Mouse (Mus musculus) ES-Bruce4 (cell line): ENCODE results near the gene Tspoap1.

Experiments
- CTCF ChIP-seq: IDR thresholded peaks from one replicate; pipeline ENCODE4 v1.8.1; 2011; ENCODE audit warnings: low read depth, low read length
- EP300 ChIP-seq: IDR thresholded peaks from 2 replicates; pipeline ENCODE4 v1.6.1; 2011; ENCODE audit warnings: low read depth, low read length; ENCODE audit not compliant: insufficient read depth
- POLR2A ChIP-seq: IDR thresholded peaks from one replicate; pipeline ENCODE4 v1.8.1; 2011; ENCODE audit warnings: low read length; ENCODE audit not compliant: insufficient read depth

- TF ChIP-seq CTCF (no peak), POLR2A (no peak), EP300 (no peak)
Observed at GRCm38 (mm10) chr11:87761806-87762701, 1.7 kb downstream of the Tspoap1 start.
